Mouse (Mus musculus) forebrain, embryonic 14.5 days (tissue): ENCODE results near the gene Iqsec1. TPM values are rescaled to one million over a fixed set of nuclear protein-coding genes. Genes with fewer than 3 reads are reported as not detected.

Experiments used
- ATAC-seq: fragments of 200-750 bp; cut with Nextera tagmentation; 2 replicates; pipeline ENCODE4 v1.8.0; 2017; ENCODE audit warnings: mild to moderate bottlenecking, moderate library complexity
- DNase-seq: peaks from one replicate; pipeline ENCODE4 v3.0.0-alpha.2; 2015; ENCODE audit warnings: low spot score
- H3K27ac ChIP-seq: fragments of 300-500 bp; sonication (generic); 2 replicates; pipeline ENCODE4 v1.5.1; 2014; ENCODE audit warnings: low read depth, mild to moderate bottlenecking, control low read depth, low read length, moderate library complexity
- H3K27me3 ChIP-seq: fragments of 300-500 bp; sonication (generic); replicated peaks from 2 replicates; pipeline ENCODE4 v1.6.1; 2014; ENCODE audit warnings: low read length, control low read depth, mixed read lengths; ENCODE audit not compliant: control insufficient read depth, insufficient read depth
- H3K36me3 ChIP-seq: fragments of 300-500 bp; sonication (generic); 2 replicates; pipeline ENCODE4 v1.6.1; 2014; ENCODE audit warnings: low read length, control low read depth; ENCODE audit not compliant: control insufficient read depth, insufficient read depth
- H3K4me1 ChIP-seq: fragments of 300-500 bp; sonication (generic); 2 replicates; pipeline ENCODE4 v1.6.1; 2014; ENCODE audit warnings: antibody characterized with exemption, low read length, control low read depth; ENCODE audit not compliant: control insufficient read depth, insufficient read depth
- H3K4me2 ChIP-seq: fragments of 300-500 bp; sonication (generic); 2 replicates; pipeline ENCODE4 v1.6.1; 2014; ENCODE audit warnings: mild to moderate bottlenecking, control low read depth, low read length
- H3K4me3 ChIP-seq: fragments of 300-500 bp; sonication (generic); 2 replicates; pipeline ENCODE4 v1.5.1; 2014; ENCODE audit warnings: low read depth, low read length, control low read depth
- H3K9ac ChIP-seq: fragments of 300-500 bp; sonication (generic); 2 replicates; pipeline ENCODE4 v1.6.1; 2014; ENCODE audit warnings: mild to moderate bottlenecking, low read length, control low read depth, moderate library complexity
- H3K9me3 ChIP-seq: fragments of 300-500 bp; sonication (generic); replicated peaks from 2 replicates; pipeline ENCODE4 v1.6.1; 2016; ENCODE audit warnings: low read length, control low read depth, mixed read lengths; ENCODE audit not compliant: control insufficient read depth
- WGBS: fragments of 180-500 bp; shearing (Covaris S2); extraction: QIAGEN DNeasy Blood & Tissue Kit; methylation state at CpG from one replicate; pipeline ENCODE4 v1.1.7; 2014; 5-methylcytosine and 5-hydroxymethylcytosine counted together
- polyA plus RNA-seq: library from polyadenylated mRNA; unstranded; fragments of >200 nt; fragmentation: Nextera tagmentation; extraction: Ambion mirVana; gene quantifications from 2 replicates; pipeline ENCODE4 v1.2.1, GENCODE M21; 2014

Gene Iqsec1
- polyA plus RNA-seq, 1 experiment from 2014 or later = 15.0 TPM

GRCm38 (mm10) chr6:90761301-90762056 lies 227.0 kb downstream of the Iqsec1 start:
- no peak overlapping the region for H3K27ac ChIP-seq
- ATAC-seq = no peak
- H3K4me1 ChIP-seq = peaks cover 10% of the 10 kb centered on the region
- H3K9me3 ChIP-seq = no peaks in the 10 kb centered on the region
- WGBS = 92% methylated on average over 4 of the region's 4 CpGs
- H3K4me3 ChIP-seq = no peak overlapping the region
- H3K4me2 ChIP-seq = no peak overlapping the region
- no peaks in the 10 kb centered on the region for H3K36me3 ChIP-seq
- no peak overlapping the region for H3K9ac ChIP-seq
- no peaks in the 10 kb centered on the region for H3K27me3 ChIP-seq
- DNase-seq = no peak

GRCm38 (mm10) chr6:90760886-90761285 lies 227.6 kb downstream of the Iqsec1 start:
- Histone ChIP-seq H3K36me3 (no peaks in the 10 kb centered on the region), H3K27ac (no peak overlapping the region), H3K4me3 (no peak overlapping the region), H3K4me2 (no peak overlapping the region), H3K27me3 (no peaks in the 10 kb centered on the region), H3K9ac (no peak overlapping the region), H3K4me1 (peaks cover 10% of the 10 kb centered on the region), H3K9me3 (no peaks in the 10 kb centered on the region)
- ATAC-seq (no peak), DNase-seq (no peak)
- 51% methylated on average over 5 of the region's 5 CpGs for WGBS

DNA sequence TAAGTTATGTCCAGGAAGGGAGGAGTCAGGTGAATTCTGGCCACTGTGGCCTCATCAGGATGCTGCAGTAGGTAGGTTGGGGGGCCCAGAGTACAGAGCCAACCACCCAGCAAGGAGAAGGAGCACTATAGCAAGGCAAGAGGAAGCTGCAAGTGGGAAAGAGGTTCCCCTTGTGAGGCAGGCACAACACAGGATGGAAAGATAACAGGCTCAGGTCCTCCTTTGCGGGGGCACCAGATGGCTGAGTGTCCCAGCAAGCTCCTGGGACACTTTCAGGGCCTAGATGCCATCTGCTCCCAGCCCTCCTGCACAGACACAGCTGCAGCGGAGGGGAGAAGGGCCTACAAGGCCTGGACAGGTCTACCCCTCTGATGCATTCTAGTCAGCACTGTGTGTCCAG lies 228.7 kb downstream of the Iqsec1 start:
- no peak overlapping the region for H3K9ac ChIP-seq
- DNase-seq (no peak), ATAC-seq (no peak)
- H3K9me3 ChIP-seq = no peaks in the 10 kb centered on the region
- no peaks in the 10 kb centered on the region for H3K27me3 ChIP-seq
- H3K4me3 ChIP-seq = no peak overlapping the region
- H3K4me1 ChIP-seq = peaks cover 8% of the 10 kb centered on the region
- no peak overlapping the region for H3K27ac ChIP-seq
- WGBS = 75% methylated on average over 2 of the region's 2 CpGs
- H3K4me2 ChIP-seq = no peak overlapping the region
- H3K36me3 ChIP-seq = no peaks in the 10 kb centered on the region

DNA sequence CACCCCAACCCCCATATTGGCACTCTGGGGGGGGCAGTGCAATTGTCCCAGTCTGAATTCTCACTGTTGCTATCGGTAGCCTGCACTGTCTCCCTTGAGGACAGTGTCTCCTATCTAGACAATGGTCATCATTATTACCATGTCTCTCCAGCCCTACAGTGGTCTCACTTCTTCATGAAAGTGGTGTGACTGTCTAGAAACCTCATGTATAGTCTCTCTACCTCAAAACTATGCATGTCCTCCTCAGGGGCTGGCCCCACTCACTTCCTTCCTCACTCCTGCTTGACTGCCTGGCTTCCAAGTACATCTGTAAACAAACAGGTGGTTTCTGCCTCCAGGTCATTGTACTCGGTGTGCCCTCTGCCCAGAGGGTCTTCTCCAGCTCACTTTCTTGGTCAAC lies 230.3 kb downstream of the Iqsec1 start:
- no peak for ATAC-seq
- WGBS = 86% methylated on average over 2 of the region's 2 CpGs

DNA sequence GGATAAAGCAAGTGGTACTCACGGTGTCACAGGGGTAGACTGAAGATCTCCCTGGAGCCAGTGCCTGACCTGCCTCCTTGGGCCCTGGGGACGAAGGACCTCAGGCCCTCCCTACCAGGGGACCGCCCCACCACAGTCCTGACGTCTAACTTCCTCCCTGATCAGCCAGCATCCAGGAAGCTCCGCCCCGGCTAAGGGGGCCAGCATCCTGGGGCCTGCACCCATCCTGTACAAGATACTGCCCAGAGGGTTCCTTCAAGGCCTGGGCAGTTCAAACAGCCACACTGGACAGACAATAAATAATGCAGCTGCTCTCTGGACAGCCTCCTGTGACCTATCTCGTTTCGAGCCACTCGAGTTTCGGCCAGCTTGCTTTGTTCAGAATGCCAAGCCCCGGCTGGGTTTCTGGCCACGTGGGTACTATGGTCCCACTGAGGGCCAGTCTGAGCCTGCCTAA lies 231.0 kb downstream of the Iqsec1 start:
- Histone ChIP-seq H3K27me3 (no peaks in the 10 kb centered on the region), H3K36me3 (no peaks in the 10 kb centered on the region), H3K9ac (no peak overlapping the region), H3K9me3 (no peaks in the 10 kb centered on the region), H3K4me3 (no peak overlapping the region), H3K27ac (no peak overlapping the region), H3K4me1 (no peaks in the 10 kb centered on the region), H3K4me2 (no peak overlapping the region)
- DNase-seq = no peak
- WGBS = 80% methylated on average over 12 of the region's 12 CpGs
- ATAC-seq = no peak

More for the DNA sequence above, 230.3 kb downstream of the Iqsec1 start:
- Histone ChIP-seq H3K27me3 (no peaks in the 10 kb centered on the region), H3K4me3 (no peak overlapping the region), H3K4me1 (no peaks in the 10 kb centered on the region), H3K9ac (no peak overlapping the region), H3K36me3 (no peaks in the 10 kb centered on the region), H3K27ac (no peak overlapping the region), H3K9me3 (no peaks in the 10 kb centered on the region), H3K4me2 (no peak overlapping the region)
- no peak for DNase-seq

GRCm38 (mm10) chr6:90756561-90756960 lies 231.9 kb downstream of the Iqsec1 start:
- Histone ChIP-seq H3K4me2 (no peak overlapping the region), H3K9me3 (no peaks in the 10 kb centered on the region), H3K9ac (no peak overlapping the region), H3K27ac (no peak overlapping the region), H3K4me1 (no peaks in the 10 kb centered on the region), H3K36me3 (no peaks in the 10 kb centered on the region), H3K27me3 (no peaks in the 10 kb centered on the region), H3K4me3 (no peak overlapping the region)
- ATAC-seq (no peak), DNase-seq (no peak)
- WGBS = 82% methylated on average over 5 of the region's 5 CpGs

- H3K27ac ChIP-seq = no peak overlapping the region
- no peak for DNase-seq
- no peak overlapping the region for H3K4me2 ChIP-seq
- no peaks in the 10 kb centered on the region for H3K4me1 ChIP-seq
- H3K27me3 ChIP-seq = no peaks in the 10 kb centered on the region
- 90% methylated on average over 6 of the region's 6 CpGs for WGBS
- no peak for ATAC-seq
- H3K9me3 ChIP-seq = no peaks in the 10 kb centered on the region
- no peaks in the 10 kb centered on the region for H3K36me3 ChIP-seq
- H3K4me3 ChIP-seq = no peak overlapping the region
- no peak overlapping the region for H3K9ac ChIP-seq
Observed at GRCm38 (mm10) chr6:90755613-90755941, 232.9 kb downstream of the Iqsec1 start.

DNA sequence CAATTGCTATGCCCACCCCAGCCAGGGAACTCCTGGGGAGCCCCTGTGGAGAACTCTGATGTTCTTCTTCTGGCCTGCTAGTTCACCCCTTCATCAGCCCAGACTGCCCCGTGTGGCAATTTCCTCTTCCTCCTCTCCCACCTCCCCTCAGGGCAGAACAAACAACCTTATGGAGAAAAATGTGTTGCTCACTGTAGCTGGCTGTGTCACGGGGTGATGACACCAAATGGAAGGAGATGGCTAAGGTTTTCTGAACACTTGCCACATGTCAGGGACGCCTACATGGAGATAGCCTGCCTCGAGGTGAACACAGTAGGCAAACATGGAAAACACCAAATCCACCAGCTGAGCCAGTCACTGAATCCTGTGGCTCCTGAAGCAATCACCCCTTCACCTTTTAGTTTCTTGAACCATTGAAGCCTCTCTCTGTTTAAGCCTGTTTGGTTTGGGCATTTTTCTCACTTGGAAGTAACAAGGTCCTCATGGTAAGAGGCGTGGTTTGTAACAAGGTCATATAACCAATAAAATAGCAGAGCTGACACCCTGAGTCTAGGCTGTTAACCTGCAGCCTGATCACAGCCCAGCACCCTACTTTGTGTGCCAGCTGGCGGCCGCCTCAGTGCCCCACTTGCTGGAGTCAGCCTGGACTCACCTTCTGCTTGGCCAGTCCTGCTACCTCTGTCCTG lies 233.4 kb downstream of the Iqsec1 start:
- Histone ChIP-seq H3K4me1 (no peaks in the 10 kb centered on the region), H3K27ac (no peak overlapping the region), H3K27me3 (no peaks in the 10 kb centered on the region), H3K9me3 (no peaks in the 10 kb centered on the region), H3K4me2 (no peak overlapping the region), H3K9ac (no peak overlapping the region), H3K4me3 (no peak overlapping the region), H3K36me3 (no peaks in the 10 kb centered on the region)
- ATAC-seq (no peak), DNase-seq (no peak)
- 83% methylated on average over 7 of the region's 7 CpGs for WGBS

DNA sequence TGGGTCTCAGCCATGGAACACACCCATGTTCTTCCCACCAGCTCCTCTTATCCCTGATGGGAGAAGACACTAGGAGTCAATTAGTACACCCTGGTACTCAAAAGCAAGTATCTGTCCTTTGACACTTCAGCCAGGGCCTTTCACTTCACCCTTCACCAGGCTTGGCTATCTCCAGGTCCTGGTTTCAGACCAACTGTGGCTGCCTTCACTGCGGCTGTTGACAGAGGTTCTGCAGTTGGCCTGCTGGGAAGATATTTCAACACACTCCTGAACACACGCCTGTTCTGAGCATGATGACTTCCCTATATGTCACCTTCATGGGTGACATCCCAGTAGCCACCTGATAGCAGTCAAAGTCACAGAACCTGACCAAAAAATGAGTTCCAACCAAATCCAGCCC lies 234.4 kb downstream of the Iqsec1 start:
- H3K4me2 ChIP-seq = no peak overlapping the region
- H3K4me1 ChIP-seq = no peaks in the 10 kb centered on the region
- 90% methylated on average over 2 of the region's 2 CpGs for WGBS
- no peaks in the 10 kb centered on the region for H3K27me3 ChIP-seq
- H3K9me3 ChIP-seq = no peaks in the 10 kb centered on the region
- H3K36me3 ChIP-seq = no peaks in the 10 kb centered on the region
- no peak overlapping the region for H3K9ac ChIP-seq
- no peak for DNase-seq
- no peak for ATAC-seq
- H3K27ac ChIP-seq = no peak overlapping the region
- no peak overlapping the region for H3K4me3 ChIP-seq
